Mouse (Mus musculus): ENCODE measurements at regions not wholly inside any gene's neighbourhood (a gene's known extent, or its start where the extent isn't known, plus 50 kb on each side); places are given as distances from the start of the nearest gene placed in this dataset.
"Not testable (repeated sequence)": the region's sequence is repeated elsewhere in the genome, so short reads cannot be mapped to it uniquely, and the experiment has no call there.

- DNase-seq (ENCODE audit: low spot score in 2 of 2): no peak
These were observed 351.5 kb downstream of the Kcnh5 start for GRCm38 (mm10) chr12:74825664-74826063.

DNA sequence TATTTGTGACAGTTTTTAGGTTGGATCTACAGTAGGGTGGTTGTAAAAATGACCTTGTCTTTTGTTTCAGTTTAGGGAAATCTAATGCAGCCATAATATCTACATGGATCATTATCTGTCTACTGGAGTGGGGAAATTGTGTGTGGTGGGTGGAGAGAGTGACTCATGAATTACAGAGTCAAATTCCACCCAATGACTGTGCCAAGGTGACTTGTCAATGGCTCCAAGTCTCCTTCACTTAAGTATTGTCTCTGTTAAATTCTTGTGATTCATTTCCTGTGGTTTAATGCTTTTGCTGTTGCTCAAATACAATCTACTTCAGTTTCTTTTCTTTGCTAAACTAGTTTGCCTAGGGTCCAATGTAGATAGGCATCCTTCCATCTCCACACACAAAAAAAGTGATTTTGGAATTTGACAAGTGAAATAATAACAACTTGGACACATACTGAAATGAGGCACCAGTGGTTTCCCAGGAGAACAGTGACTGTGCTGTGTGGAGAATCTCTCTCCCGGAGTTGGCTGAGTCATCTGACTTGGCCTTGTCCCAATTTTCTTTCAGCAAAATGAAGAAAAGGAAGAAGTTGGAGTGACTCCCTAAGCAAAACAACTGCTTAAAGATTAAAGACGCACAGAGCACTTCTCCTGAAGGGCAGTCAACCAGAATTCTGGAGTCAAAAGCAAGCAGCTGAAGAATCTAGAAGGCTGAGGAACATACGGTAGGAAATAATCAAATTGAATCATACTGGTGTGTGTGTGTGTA is 352.2 kb downstream of the Kcnh5 start:
- DNase-seq (ENCODE audit: low spot score in 2 of 2): peak; percentile 67 to 78

DNA sequence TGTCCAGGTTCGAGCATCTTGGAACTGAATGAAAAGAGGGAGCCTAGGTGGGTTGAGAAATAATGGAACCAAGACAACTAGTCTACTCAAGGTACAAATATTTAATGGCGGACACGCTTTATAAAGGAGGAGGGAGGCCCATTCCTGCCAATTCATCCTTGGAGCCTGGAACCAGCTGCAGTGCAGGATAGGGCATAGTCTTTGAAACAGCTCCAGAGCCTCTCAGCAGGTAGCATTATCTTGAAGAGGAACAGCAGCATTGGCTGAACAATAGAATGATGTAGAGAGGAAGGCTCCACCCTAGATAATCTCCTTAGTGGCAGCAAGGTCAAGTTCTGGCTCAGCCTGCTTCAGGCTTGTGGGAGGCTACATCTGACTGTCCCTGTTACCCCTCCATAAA is 361.0 kb downstream of the Kcnh5 start:
- DNase-seq (ENCODE audit: low spot score in 2 of 2): not testable (repeated sequence)

- not testable (repeated sequence) for DNase-seq (ENCODE audit: low spot score in 2 of 2)
These were observed 368.6 kb downstream of the Kcnh5 start for GRCm38 (mm10) chr12:74808571-74808970.

GRCm38 (mm10) chr12:74807926-74808325 is 369.2 kb downstream of the Kcnh5 start:
- not testable (repeated sequence) for DNase-seq (ENCODE audit: low spot score in 2 of 2)

DNA sequence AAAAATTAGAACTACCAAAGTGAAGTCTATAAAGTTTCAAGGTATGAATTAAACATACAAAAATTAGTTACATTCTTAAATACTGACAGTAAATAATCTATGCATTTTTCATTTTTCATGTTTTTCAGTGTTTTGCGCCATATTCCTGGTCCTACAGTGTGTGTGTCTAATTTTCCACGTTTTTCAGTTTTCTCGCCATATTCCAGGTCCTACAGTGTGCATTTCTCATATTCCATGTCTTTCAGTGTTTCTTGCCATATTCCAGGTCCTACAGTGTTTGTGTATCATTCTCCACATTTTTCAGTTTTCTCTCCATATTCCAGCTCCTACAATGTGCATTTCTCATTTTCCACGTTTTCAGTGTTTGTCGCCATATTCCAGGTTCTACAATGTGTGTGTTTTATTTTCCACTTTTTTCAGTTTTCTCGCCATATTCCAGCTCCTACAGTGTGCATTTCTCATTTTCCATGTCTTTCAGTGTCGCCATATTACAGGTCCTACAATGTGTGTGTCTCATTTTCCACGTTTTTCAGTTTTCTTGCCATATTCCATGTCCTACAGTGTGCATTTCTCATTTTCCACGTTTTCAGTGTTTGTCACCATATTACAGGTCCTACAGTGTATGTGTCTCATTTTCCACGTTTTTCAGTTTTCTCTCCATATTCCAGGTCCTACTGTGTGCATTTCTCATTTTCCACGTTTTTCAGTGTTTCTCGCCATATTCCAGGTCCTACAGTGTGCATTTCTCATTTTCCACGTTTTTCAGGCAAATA is 373.2 kb downstream of the Kcnh5 start:
- DNase-seq (ENCODE audit: low spot score in 2 of 2): no peak

DNA sequence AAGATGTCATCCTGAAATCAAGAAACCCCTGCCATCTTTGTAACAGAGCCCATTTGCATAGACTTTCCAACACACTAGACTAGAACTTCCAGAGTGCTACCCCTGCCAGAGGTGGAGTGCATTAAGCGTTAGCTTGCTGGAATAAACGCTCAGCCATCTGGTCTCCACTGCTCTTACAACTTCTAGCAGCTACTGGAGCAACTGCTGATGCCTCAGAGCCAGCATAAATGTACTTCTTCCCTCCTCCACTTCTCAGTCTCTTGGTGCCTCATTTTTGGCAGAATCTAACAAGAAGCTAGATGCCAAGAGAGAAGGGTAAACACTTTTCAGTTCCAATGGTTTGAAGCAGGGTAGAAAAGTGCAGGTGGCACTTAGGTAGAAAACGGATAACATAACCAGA is 385.1 kb downstream of the Kcnh5 start:
- no peak for DNase-seq (ENCODE audit: low spot score in 2 of 2)

DNA sequence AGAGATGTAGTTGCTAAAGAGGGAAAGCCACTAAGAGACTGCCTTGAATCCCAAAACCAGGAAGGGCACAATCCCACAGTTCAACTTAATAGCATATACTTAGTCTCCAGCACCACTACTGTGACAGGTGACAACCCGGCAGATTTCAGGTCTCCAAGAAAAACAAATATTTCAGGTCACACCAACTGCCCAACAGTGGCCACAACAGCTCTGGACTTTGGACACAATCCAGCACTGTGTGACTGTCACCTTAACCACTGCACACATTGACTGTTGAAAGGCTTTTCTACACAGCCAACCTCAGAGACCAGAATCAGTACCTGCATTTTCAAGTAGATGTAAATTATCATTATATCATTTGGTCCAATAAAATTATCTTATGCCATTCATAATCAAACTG is 414.8 kb downstream of the Kcnh5 start:
- DNase-seq (ENCODE audit: low spot score in 2 of 2): no peak

DNA sequence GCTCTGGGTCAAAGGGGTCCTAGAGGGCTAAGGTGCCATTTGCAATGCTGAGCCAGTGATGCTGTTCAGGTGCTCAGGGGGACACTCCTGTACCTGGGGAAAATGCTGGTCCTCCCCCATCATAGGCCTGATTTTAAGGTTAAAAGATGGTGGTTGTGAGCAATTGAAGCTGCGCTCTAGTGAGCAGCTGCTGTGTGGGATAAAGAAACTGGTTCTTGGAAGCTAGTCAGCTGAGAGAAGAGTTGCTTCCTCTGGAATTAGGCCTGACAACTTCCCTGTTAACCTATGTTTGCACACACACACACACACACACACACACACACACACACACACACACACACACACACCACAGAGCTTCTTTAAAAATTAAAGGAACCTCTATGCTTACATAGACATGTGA is 428.9 kb upstream of the Gm11042 start:
- DNase-seq (ENCODE audit: low spot score in 2 of 2): no peak

DNA sequence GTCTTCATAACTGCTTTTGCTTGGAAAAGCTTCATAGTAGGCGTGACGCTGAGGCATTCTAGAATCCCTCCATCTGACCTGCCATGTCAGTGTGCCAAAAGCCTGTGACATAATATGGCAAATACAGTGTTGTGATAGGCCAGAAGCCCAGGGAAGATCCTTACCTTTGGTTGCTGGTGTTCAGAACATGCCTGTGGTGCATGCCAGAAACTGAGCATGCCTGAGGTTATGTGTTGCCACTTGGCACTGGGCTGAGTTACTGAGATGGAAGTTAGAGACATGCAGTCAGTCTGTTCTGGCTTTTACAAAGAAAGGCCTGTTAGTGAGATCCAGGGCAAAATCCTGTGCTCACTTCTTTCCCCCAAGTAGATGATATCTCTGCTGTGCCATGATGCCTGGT is 412.7 kb upstream of the Gm11042 start:
- no peak for DNase-seq (ENCODE audit: low spot score in 2 of 2)

DNA sequence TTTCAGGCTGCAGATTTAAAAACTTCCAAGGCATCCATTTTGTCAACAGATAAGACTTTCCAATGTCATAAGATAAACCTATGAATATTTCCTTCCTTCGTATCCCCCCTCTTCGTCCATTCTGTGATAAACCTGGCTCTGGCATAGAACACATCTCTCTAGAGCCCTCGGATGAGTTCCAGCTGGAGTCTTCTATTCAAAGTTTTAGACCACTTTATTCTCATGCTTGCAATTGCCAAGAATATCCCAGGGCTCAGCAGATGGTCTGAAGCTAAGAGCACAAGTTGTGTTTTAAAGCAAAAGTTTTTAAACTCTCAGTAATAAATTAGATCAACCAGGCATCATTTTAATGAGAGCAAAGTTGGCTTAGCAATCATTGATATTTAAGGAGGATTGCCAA is 363.0 kb upstream of the Gm11042 start:
- DNase-seq (ENCODE audit: low spot score in 2 of 2): no peak

- no peak for DNase-seq (ENCODE audit: low spot score in 2 of 2)
These were observed 361.6 kb upstream of the Gm11042 start for GRCm38 (mm10) chr12:74677835-74678234.

DNA sequence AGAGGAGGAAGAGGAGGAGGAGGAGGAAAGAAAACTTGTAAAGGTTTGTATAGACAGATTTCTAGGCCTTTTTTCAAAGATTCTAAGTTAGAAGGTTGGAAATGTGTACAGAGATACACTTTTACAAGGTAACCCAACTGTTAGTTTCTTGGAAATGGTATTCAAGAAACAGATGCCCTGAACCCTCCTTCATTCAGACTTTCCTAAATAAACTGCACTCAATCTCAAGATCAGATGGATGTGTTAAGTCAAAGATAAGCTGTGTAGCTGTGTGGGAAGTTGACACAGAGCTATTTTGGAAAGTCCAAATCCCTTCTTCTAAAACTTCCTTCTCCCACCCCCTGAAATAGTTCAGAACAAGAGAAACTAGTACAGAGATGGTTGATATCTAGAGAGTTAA is 342.2 kb upstream of the Gm11042 start:
- no peak for DNase-seq (ENCODE audit: low spot score in 2 of 2)

DNA sequence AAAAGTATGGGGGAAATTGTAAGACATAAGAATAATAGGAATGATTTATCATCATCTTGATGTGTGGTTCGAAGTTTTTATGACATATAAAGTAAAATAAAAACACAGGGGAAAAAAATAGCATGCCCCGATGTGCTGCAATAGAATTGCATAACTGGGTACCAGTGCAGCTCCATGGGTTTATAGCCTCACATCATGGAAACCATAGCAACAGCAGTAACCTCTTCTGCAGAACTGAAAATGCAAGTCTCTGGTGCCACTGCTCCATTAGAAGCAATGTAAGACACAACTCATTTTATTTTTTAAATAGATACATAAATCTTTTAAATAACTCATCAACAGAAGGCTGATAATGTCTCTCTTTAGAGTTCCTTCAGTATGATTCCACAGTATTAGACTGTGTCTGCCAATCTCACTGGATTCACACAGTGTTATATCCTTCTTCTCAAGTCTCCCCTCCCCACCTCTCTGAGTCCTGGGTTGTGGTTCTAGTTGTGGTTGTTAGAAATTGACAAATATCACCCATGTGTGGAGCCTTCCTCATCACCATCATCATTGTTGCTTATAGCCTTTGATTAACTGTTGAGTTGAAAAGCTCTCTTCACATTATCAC is 340.9 kb upstream of the Gm11042 start:
- no peak for DNase-seq (ENCODE audit: low spot score in 2 of 2)

DNA sequence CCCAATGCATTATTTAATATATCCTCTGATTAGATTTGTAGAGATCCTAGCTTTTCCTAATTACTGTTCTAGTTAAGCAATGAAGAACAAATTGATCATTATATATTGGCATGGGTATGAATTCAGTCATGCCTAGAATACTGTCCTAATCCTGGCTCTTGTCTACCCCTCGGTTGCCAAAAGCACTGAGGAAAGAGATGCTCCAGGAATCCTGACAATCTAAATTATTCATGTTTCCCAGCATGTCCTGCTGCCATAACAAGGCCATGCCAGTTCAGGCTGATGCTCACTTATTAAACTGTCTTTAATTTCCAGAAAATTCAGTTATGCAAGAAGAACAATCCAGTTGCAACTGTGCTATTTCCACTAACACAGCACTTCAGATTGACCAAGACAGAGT is 335.1 kb upstream of the Gm11042 start:
- DNase-seq (ENCODE audit: low spot score in 2 of 2): no peak

- DNase-seq (ENCODE audit: low spot score in 2 of 2): no peak
These were observed 316.6 kb upstream of the Gm11042 start for GRCm38 (mm10) chr12:74632827-74633226.

- no peak for DNase-seq (ENCODE audit: low spot score in 2 of 2)
These were observed 279.0 kb upstream of the Gm11042 start for GRCm38 (mm10) chr12:74595208-74595607.

DNA sequence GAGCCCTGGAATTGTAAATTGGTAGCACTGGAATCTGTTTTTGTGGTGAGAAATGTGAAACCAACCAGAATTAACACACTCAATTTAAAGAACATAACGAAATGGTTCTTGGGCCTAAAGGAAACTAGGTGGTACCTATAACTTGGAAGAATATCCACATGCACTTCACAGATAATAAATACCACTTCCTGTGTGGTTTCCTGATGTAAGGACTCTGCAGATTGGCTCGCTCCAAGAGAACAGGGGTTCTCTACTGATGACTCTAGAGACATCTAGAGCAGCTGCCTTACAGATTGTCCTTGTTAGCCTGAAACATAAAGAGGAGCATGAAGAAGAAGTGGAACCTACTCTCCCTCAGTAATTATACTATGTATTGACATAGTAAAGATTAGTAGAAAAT is 238.4 kb upstream of the Gm11042 start:
- no peak for DNase-seq (ENCODE audit: low spot score in 2 of 2)

GRCm38 (mm10) chr12:74544172-74544571 is 228.0 kb upstream of the Gm11042 start:
- DNase-seq (ENCODE audit: low spot score in 2 of 2): no peak

DNA sequence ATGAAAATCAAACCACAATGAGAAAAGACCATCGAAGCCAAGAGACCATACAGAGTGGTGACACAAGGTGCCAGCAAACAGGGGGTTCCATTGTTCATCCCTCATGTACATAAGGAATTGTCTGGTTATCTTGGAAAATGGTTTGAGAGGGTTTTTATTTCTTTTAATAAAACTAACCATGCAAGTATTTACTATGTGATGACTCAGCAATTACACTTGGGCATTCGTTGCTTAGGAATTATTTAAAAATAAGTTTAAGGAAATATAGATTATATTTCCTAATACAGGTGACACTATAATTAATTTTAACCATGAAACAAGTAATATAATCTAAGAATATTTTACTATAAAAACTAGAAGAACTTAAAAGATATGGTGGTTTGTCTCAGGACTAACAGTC is 218.7 kb upstream of the Gm11042 start:
- DNase-seq (ENCODE audit: low spot score in 2 of 2): no peak

DNA sequence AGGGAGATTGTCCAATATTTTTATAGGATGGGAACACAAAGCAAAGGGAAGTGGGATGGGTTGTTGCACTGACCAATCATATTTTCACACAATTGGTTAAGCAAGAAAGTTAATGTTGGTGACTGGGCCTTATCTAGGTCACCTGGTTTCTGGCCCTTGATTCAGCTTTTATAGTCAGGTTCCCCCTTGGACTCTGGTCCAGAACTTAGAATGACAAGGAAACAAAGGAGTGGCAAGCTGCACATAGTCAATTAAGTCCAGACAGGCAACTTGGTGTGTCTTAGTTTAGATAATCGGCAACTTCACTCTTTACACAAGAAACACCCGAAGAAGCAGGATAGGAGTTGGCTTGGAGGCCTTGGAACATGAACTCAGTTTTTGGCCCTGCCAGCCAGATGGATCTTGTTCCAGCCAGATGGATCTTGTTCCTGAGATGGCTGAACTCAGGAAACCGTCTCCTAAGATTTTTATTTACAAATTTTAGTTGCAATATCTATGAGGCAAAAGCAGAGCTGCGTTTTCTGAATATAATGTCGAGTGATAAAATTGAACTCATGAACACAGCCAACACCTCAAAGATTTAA is 212.9 kb upstream of the Gm11042 start:
- DNase-seq (ENCODE audit: low spot score in 2 of 2): peak; percentile 24 to 52

DNA sequence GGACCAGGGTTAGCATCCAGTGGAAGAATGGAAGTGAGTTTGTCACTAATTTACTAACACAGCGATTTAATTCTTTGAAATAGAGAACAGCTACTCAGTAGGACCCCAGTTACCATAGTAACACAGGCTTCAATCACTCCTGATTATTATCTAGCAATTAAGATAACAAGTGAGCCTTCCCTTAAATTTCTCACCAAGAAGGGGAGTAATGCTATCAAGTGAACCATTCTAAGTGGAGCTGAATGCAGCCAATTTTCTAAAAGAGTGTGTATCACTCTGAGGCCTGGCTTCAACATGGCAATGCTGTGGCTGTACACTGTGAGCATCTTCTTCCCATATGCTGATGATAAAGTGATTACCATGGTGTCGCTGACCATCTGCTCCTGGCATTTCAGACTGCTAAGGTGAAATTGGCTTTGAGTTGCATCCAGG is 211.0 kb upstream of the Gm11042 start:
- DNase-seq (ENCODE audit: low spot score in 2 of 2): no peak
